Mouse (Mus musculus): ENCODE measurements around the gene Pla2g4a. TPM values are rescaled to one million over a fixed set of nuclear protein-coding genes. Genes with fewer than 3 reads are reported as not detected.

Gene Pla2g4a
- polyA plus RNA-seq, 1 experiment = not detected

DNA sequence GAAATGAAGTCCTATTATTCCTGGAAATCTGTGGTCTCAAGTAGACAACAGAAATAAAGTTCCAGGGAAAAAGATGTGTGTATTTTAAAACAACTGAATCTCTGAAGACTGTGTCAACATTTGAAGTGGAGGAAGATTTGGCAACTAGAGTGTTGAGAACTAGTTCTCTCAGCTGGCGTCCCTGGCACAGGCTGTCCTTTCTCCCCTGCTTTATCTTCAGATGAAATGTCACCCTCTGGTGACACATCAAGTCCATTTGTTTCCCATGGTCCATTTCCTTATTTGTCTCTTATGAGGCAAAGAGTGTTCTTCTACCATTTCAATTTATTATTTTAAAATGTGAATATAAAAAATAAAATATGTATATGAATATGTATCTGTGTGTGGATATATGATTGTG is 89.5 kb downstream of the Pla2g4a start:
- TF ChIP-seq TAL1 (IDR thresholded peaks at IDR 0.05; ENCODE audit: low read length) = no peak
- TF ChIP-seq GATA1 (IDR thresholded peaks at IDR 0.05; ENCODE audit: low read length) = no peak
- Histone ChIP-seq H3K36me3 (ENCODE audit: control insufficient read depth) (no peaks in the 10 kb centered on the region), H3K4me3 (replicated peaks) (no peak overlapping the region), H3K27me3 (ENCODE audit: control insufficient read depth) (no peaks in the 10 kb centered on the region), H3K4me1 (ENCODE audit: control insufficient read depth) (no peaks in the 10 kb centered on the region), H3K9me3 (ENCODE audit: control insufficient read depth, low read length) (no peaks in the 10 kb centered on the region)

DNA sequence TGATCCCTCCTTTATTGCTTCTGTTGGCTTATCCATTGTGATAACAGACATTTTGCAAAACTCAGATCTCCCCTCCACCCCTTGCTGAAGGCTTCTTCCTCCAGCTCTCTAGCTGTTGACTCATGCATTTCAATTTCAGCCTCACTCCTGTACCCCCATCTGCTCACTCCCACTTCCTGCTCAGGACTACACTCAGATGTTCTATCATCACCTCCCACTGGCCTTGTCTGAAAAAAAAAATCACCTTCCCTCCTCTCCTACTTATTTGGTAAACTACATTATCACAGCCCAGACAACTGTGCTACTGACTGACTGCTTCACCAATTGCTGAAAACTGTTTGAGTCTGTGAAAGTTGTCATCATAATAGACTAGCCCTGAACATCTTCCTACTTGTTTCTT is 93.8 kb downstream of the Pla2g4a start:
- H3K36me3 ChIP-seq (ENCODE audit: control insufficient read depth) = no peaks in the 10 kb centered on the region
- TF ChIP-seq TAL1 (IDR thresholded peaks at IDR 0.05; ENCODE audit: low read length) (no peak), GATA1 (IDR thresholded peaks at IDR 0.05; ENCODE audit: low read length) (no peak)

DNA sequence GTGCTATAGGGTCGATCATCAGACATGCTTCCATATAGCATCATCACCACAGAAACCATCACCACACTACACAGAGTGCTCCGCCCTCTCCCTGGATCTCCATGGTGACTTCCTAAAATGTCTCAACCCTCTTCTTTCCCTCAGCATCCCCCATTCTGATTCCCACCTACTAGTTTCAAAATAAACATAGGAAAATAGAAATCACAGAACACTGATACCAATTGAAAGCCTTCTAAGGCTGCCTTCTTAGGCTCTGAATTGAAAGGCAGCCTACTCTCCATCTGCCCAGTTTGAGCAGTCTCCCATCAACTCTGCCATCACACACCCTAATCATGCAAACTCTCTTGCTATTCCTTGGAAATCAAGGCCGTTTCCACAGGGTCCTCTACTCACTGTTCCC is 94.9 kb downstream of the Pla2g4a start:
- no peak overlapping the region for H3K4me3 ChIP-seq (replicated peaks)
- H3K27me3 ChIP-seq (ENCODE audit: control insufficient read depth) = no peaks in the 10 kb centered on the region
- TF ChIP-seq TAL1 (IDR thresholded peaks at IDR 0.05; ENCODE audit: low read length) = no peak
- TF ChIP-seq GATA1 (IDR thresholded peaks at IDR 0.05; ENCODE audit: low read length) = no peak
- no peaks in the 10 kb centered on the region for H3K36me3 ChIP-seq (ENCODE audit: control insufficient read depth)
- H3K9me3 ChIP-seq (ENCODE audit: control insufficient read depth, low read length) = no peaks in the 10 kb centered on the region
- H3K4me1 ChIP-seq (ENCODE audit: control insufficient read depth) = no peaks in the 10 kb centered on the region

More for the DNA sequence above, 93.8 kb downstream of the Pla2g4a start:
- H3K4me1 ChIP-seq (ENCODE audit: control insufficient read depth) = no peaks in the 10 kb centered on the region
- H3K4me3 ChIP-seq (replicated peaks) = no peak overlapping the region
- H3K27me3 ChIP-seq (ENCODE audit: control insufficient read depth) = no peaks in the 10 kb centered on the region
- no peaks in the 10 kb centered on the region for H3K9me3 ChIP-seq (ENCODE audit: control insufficient read depth, low read length)

DNA sequence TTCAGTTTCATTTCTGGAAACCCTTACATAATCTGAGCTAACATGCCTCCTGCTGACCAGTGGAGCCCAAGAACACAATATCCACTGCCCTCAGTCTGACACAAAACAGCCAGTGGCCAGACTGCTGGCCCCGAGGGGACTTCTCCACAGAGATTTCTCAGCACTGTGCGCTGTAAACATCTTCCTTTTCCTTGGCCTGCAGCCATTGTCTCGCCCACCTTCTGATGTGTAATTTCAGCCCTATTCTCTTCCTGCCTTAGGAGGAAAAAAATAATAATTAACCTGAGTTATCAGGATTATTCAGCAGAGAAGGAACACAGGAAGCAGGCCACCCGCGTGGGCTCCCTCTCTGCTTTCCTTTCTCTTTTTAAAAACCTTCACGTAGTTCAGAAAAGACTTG is 98.3 kb downstream of the Pla2g4a start:
- H3K4me1 ChIP-seq (ENCODE audit: control insufficient read depth) = no peaks in the 10 kb centered on the region
- H3K36me3 ChIP-seq (ENCODE audit: control insufficient read depth) = no peaks in the 10 kb centered on the region; the same call in 1 of the 2 replicates
- H3K4me3 ChIP-seq (replicated peaks) = no peak overlapping the region
- TF ChIP-seq TAL1 (IDR thresholded peaks at IDR 0.05; ENCODE audit: low read length) (no peak), GATA1 (IDR thresholded peaks at IDR 0.05; ENCODE audit: low read length) (no peak)
- H3K9me3 ChIP-seq (ENCODE audit: control insufficient read depth, low read length) = no peaks in the 10 kb centered on the region
- H3K27me3 ChIP-seq (ENCODE audit: control insufficient read depth) = no peaks in the 10 kb centered on the region

DNA sequence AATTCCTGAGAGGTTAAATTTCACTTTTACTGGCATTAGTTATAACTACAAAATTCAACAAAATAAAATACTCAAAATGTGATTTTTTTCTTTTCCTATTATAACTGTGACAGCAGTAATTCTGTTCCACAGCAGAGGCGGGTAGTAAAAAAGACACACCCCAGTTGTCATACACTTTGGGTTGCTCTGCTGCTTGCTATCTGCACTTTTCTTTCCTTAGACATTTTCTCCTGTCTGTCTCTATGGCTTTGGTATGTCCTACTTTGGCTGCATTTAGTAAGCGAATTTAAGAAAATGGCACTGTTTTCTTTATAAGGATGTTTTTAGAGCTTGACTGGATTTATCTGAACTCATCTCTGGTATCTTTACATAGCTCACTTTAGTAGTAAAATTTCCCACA is 98.9 kb downstream of the Pla2g4a start:
- Histone ChIP-seq H3K4me3 (replicated peaks) (no peak overlapping the region), H3K27me3 (ENCODE audit: control insufficient read depth) (no peaks in the 10 kb centered on the region), H3K4me1 (ENCODE audit: control insufficient read depth) (no peaks in the 10 kb centered on the region), H3K9me3 (ENCODE audit: control insufficient read depth, low read length) (no peaks in the 10 kb centered on the region), H3K36me3 (ENCODE audit: control insufficient read depth) (no peaks in the 10 kb centered on the region; the same call in 1 of the 2 replicates)
- TF ChIP-seq TAL1 (IDR thresholded peaks at IDR 0.05; ENCODE audit: low read length) (no peak), GATA1 (IDR thresholded peaks at IDR 0.05; ENCODE audit: low read length) (no peak)

DNA sequence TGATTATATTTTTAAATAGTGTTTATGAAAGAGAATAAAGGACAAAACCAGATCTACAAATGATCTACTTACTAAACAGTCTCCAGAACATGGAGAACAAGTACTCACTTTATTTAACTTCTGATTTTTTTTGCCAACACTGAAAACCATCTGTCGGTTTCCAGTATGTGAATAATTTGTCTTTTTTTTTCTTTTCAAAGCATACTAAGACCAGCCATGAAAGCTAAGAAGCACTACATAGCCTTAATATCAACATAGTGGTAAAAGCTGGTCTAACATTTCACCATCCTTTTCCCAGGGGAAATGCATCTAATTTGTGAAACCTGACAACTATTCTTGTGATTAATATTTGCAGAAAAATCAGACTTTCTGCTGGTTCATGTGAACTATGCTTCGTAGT is 99.5 kb downstream of the Pla2g4a start:
- no peak for TF ChIP-seq TAL1 (IDR thresholded peaks at IDR 0.05; ENCODE audit: low read length)
- no peak for TF ChIP-seq GATA1 (IDR thresholded peaks at IDR 0.05; ENCODE audit: low read length)
- Histone ChIP-seq H3K27me3 (ENCODE audit: control insufficient read depth) (no peaks in the 10 kb centered on the region), H3K36me3 (ENCODE audit: control insufficient read depth) (no peaks in the 10 kb centered on the region; the same call in 1 of the 2 replicates), H3K4me1 (ENCODE audit: control insufficient read depth) (no peaks in the 10 kb centered on the region), H3K9me3 (ENCODE audit: control insufficient read depth, low read length) (no peaks in the 10 kb centered on the region), H3K4me3 (replicated peaks) (no peak overlapping the region)

DNA sequence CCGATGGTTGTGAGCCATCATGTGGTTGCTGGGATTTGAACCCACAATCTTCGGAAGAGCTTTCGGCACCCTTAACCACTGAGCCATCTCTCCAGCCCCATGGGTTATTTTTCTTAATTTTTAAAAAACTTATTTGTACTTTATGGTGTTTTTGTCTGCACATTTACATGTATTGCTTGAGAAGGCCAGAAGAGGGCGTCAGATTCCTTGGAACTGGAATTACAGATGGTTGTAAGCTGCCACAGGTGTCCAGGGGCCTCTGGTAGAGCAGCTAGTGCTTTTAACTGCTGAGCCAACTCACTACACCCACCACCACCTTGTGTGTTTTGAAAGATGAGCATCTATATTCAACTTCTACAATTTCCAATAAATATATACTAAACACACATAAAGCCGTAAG is 102.4 kb downstream of the Pla2g4a start:
- no peaks in the 10 kb centered on the region for H3K4me1 ChIP-seq (ENCODE audit: control insufficient read depth)
- no peaks in the 10 kb centered on the region for H3K27me3 ChIP-seq (ENCODE audit: control insufficient read depth)
- H3K4me3 ChIP-seq (replicated peaks) = no peak overlapping the region
- H3K9me3 ChIP-seq (ENCODE audit: control insufficient read depth, low read length) = no peaks in the 10 kb centered on the region
- H3K36me3 ChIP-seq (ENCODE audit: control insufficient read depth) = no peaks in the 10 kb centered on the region; the same call in 1 of the 2 replicates
- TF ChIP-seq GATA1 (IDR thresholded peaks at IDR 0.05; ENCODE audit: low read length) = no peak
- TF ChIP-seq TAL1 (IDR thresholded peaks at IDR 0.05; ENCODE audit: low read length) = no peak

DNA sequence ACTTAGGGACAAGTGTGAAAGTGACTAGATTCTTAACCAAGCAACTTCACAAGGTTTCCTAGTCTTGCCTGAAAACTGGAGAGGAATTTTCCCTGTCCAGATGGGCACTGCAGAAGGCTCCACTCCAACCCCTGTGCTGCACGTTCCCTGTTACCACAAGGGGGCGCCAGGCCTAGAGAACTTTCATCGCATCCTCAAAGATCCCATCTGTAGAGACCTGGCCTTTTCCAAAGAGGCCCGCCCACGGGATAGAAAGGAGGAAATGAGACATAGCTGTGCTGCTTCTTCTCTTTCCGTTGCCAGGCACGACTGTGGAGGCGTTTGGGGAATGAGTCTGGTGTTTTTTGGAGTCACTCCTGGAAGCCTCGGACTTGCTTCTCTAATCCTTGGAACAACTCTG is 104.4 kb downstream of the Pla2g4a start:
- Histone ChIP-seq H3K9me3 (ENCODE audit: control insufficient read depth, low read length) (no peaks in the 10 kb centered on the region), H3K4me3 (replicated peaks) (no peak overlapping the region), H3K36me3 (ENCODE audit: control insufficient read depth) (no peaks in the 10 kb centered on the region; the same call in 1 of the 2 replicates), H3K4me1 (ENCODE audit: control insufficient read depth) (no peaks in the 10 kb centered on the region), H3K27me3 (ENCODE audit: control insufficient read depth) (no peaks in the 10 kb centered on the region)
- TF ChIP-seq TAL1 (IDR thresholded peaks at IDR 0.05; ENCODE audit: low read length) (no peak), GATA1 (IDR thresholded peaks at IDR 0.05; ENCODE audit: low read length) (no peak)

DNA sequence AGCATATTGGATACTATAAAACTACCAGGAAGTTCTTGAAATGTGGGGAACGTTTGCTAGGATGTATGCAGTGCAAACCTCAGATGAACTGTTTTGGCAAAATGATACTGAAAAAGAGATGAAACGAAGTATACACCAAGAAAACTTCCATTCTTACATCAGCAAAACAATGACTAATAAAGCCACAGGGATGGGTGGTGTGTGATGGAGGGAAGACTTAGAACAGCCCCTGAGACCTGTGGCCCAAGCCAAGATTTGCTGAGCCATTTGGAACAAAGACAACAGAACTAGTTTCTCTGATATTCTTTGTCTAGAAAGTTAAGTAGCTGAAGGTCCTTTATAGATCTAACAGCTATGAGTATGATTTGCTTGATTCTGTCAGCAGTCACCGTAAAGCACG is 105.5 kb downstream of the Pla2g4a start:
- H3K4me1 ChIP-seq (ENCODE audit: control insufficient read depth) = no peaks in the 10 kb centered on the region
- H3K9me3 ChIP-seq (ENCODE audit: control insufficient read depth, low read length) = no peaks in the 10 kb centered on the region
- TF ChIP-seq TAL1 (IDR thresholded peaks at IDR 0.05; ENCODE audit: low read length) = no peak
- no peak for TF ChIP-seq GATA1 (IDR thresholded peaks at IDR 0.05; ENCODE audit: low read length)
- H3K27me3 ChIP-seq (ENCODE audit: control insufficient read depth) = no peaks in the 10 kb centered on the region
- H3K36me3 ChIP-seq (ENCODE audit: control insufficient read depth) = no peaks in the 10 kb centered on the region; the same call in 1 of the 2 replicates
- no peak overlapping the region for H3K4me3 ChIP-seq (replicated peaks)

DNA sequence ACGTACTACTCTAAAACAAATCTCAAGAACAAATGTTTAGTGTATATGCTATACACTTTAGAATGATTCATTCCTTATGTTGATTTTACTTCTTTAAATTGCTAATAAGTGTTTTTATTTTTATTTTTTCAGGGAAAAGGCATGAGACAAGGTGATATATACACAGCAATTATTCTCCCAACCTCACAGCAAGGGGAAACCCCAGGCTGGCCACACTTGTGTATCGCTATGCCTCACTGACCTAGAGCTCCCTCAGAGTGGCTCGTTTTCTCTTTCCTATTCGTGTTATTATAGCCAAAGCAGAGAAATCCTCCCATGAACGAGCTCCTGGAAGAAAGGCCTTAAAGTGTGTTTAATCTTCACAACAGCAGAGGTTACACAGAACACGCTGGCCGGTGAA is 106.2 kb downstream of the Pla2g4a start:
- TF ChIP-seq TAL1 (IDR thresholded peaks at IDR 0.05; ENCODE audit: low read length) = no peak
- TF ChIP-seq GATA1 (IDR thresholded peaks at IDR 0.05; ENCODE audit: low read length) = no peak
- H3K4me3 ChIP-seq (replicated peaks) = no peak overlapping the region
- no peaks in the 10 kb centered on the region for H3K27me3 ChIP-seq (ENCODE audit: control insufficient read depth)
- H3K9me3 ChIP-seq (ENCODE audit: control insufficient read depth, low read length) = no peaks in the 10 kb centered on the region
- H3K4me1 ChIP-seq (ENCODE audit: control insufficient read depth) = no peaks in the 10 kb centered on the region
- no peaks in the 10 kb centered on the region; the same call in 1 of the 2 replicates for H3K36me3 ChIP-seq (ENCODE audit: control insufficient read depth)
